Mouse (Mus musculus): ENCODE results near the gene Gna14. TPM values are rescaled to one million over a fixed set of nuclear protein-coding genes. Genes with fewer than 3 reads are reported as not detected.

Gna14 gene
- polyA plus RNA-seq, 1 experiment from 2014 or later, result 0.78 TPM

DNA sequence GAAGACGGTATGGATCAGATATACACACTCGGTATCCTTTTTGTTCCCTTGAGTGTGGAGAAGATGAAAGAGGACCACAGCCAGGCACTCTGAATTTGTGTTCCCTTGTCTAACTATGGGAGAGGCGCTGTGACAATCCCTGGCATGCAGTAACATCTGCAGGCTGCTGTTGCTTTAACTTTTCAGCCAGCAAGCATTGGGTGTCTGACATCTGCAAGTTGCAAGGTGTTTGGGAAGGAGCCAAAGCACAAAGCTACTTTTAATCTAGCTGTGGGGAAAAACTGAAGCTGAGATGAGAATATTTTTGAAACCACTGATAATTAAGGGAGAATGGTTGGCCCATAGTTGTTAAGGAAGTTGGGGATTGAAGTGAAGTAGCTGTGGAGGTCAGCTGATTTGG, 83.0 kb downstream of the Gna14 start:
- no peaks in the 10 kb centered on the region for H3K36me3 ChIP-seq (replicated peaks; ENCODE audit: control insufficient read depth, insufficient read depth)
- no peak overlapping the region for H3K27ac ChIP-seq
- DNase-seq (ENCODE audit: low spot score) (no peak), ATAC-seq (ENCODE audit: low FRiP score) (no peak)
- no peaks in the 10 kb centered on the region for H3K9me3 ChIP-seq (ENCODE audit: control insufficient read depth, low read length)
- H3K9ac ChIP-seq, result no peak overlapping the region
- WGBS, result 81% methylated on average over 3 of the region's 3 CpGs
- no peak overlapping the region for H3K4me3 ChIP-seq (replicated peaks; ENCODE audit: low read length)
- no peak overlapping the region for H3K4me2 ChIP-seq (replicated peaks)
- H3K27me3 ChIP-seq (ENCODE audit: control insufficient read depth, insufficient read depth, low read length), result no peaks in the 10 kb centered on the region
- no peaks in the 10 kb centered on the region for H3K4me1 ChIP-seq (replicated peaks; ENCODE audit: control insufficient read depth, insufficient read depth, low read length)

DNA sequence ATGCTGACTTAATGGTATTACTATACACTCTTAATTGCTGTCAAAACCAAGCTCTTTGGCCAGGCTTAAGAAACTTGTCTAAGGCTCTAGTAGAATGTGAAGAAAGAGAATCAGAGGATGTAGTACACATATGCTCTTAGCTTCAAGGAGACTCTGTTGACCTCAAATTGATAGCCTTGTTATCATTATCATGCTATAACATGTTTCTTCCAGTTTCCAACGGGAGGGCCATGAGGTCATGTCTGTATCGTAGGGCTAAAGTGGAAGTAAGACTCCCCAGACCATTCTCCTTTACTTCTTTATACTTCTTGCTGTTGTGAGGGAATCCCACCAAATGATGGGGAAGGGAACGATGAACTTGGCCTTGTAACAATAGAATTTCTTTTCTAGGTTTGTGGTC, 85.0 kb downstream of the Gna14 start:
- Histone ChIP-seq H3K36me3 (replicated peaks; ENCODE audit: control insufficient read depth, insufficient read depth) (no peaks in the 10 kb centered on the region), H3K9ac (no peak overlapping the region), H3K4me2 (replicated peaks) (no peak overlapping the region), H3K4me1 (replicated peaks; ENCODE audit: control insufficient read depth, insufficient read depth, low read length) (no peaks in the 10 kb centered on the region), H3K4me3 (replicated peaks; ENCODE audit: low read length) (no peak overlapping the region), H3K27ac (no peak overlapping the region), H3K27me3 (ENCODE audit: control insufficient read depth, insufficient read depth, low read length) (no peaks in the 10 kb centered on the region), H3K9me3 (ENCODE audit: control insufficient read depth, low read length) (no peaks in the 10 kb centered on the region)
- no peak for DNase-seq (ENCODE audit: low spot score)
- no peak for ATAC-seq (ENCODE audit: low FRiP score)
- WGBS, result 95% methylated on average over 3 of the region's 3 CpGs

DNA sequence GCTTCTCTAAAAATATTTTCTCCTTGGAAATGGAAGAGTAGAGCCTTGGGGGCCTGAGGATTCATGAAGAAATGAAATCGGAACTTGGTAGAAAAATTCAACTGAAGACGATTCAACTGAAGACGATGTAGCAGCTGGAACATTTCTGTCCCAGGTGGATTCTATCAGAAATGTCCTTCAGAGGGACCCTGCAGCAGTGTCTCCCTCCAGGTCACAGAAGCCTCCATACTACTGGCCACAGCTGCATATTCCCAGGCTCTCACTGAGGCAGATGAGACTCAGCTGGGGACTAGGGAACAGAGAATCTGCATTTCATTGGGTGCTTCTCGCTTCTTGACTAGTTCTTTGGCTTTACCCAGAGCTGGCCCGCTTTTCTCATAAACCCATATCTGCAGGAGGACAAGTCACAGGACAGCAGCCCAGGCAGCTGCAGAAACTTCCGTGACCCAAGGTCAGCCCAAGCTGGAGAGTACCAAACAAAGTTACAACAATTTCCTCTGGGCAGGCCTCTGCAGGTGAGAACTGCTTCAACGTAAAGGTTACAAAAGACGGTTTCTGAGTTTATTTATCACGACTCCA, 90.8 kb downstream of the Gna14 start:
- Histone ChIP-seq H3K4me2 (replicated peaks) (no peak overlapping the region), H3K27me3 (ENCODE audit: control insufficient read depth, insufficient read depth, low read length) (no peaks in the 10 kb centered on the region), H3K9ac (no peak overlapping the region), H3K9me3 (ENCODE audit: control insufficient read depth, low read length) (no peaks in the 10 kb centered on the region), H3K4me3 (replicated peaks; ENCODE audit: low read length) (no peak overlapping the region), H3K4me1 (replicated peaks; ENCODE audit: control insufficient read depth, insufficient read depth, low read length) (no peaks in the 10 kb centered on the region), H3K36me3 (replicated peaks; ENCODE audit: control insufficient read depth, insufficient read depth) (no peaks in the 10 kb centered on the region), H3K27ac (no peak overlapping the region)
- DNase-seq (ENCODE audit: low spot score) (no peak), ATAC-seq (ENCODE audit: low FRiP score) (no peak)
- WGBS, result 90% methylated on average over 9 of the region's 9 CpGs

GRCm38 (mm10) chr19:16527031-16527430, 91.5 kb downstream of the Gna14 start:
- ATAC-seq (ENCODE audit: low FRiP score), result no peak
- WGBS, result 80% methylated on average over 5 of the region's 5 CpGs

GRCm38 (mm10) chr19:16528225-16528828, 92.8 kb downstream of the Gna14 start:
- Histone ChIP-seq H3K4me3 (replicated peaks; ENCODE audit: low read length) (no peak overlapping the region), H3K9me3 (ENCODE audit: control insufficient read depth, low read length) (no peaks in the 10 kb centered on the region), H3K27me3 (ENCODE audit: control insufficient read depth, insufficient read depth, low read length) (no peaks in the 10 kb centered on the region), H3K4me2 (replicated peaks) (no peak overlapping the region), H3K27ac (no peak overlapping the region), H3K4me1 (replicated peaks; ENCODE audit: control insufficient read depth, insufficient read depth, low read length) (no peaks in the 10 kb centered on the region), H3K36me3 (replicated peaks; ENCODE audit: control insufficient read depth, insufficient read depth) (no peaks in the 10 kb centered on the region), H3K9ac (no peak overlapping the region)
- DNase-seq (ENCODE audit: low spot score), result no peak
- no peak for ATAC-seq (ENCODE audit: low FRiP score)
- WGBS, result 68% methylated on average over 3 of the region's 3 CpGs

More at GRCm38 (mm10) chr19:16527031-16527430, 91.5 kb downstream of the Gna14 start:
- H3K4me1 ChIP-seq (replicated peaks; ENCODE audit: control insufficient read depth, insufficient read depth, low read length), result no peaks in the 10 kb centered on the region
- no peaks in the 10 kb centered on the region for H3K9me3 ChIP-seq (ENCODE audit: control insufficient read depth, low read length)
- no peaks in the 10 kb centered on the region for H3K27me3 ChIP-seq (ENCODE audit: control insufficient read depth, insufficient read depth, low read length)
- no peak for DNase-seq (ENCODE audit: low spot score)
- no peak overlapping the region for H3K27ac ChIP-seq
- H3K9ac ChIP-seq, result no peak overlapping the region
- no peak overlapping the region for H3K4me2 ChIP-seq (replicated peaks)
- no peak overlapping the region for H3K4me3 ChIP-seq (replicated peaks; ENCODE audit: low read length)
- no peaks in the 10 kb centered on the region for H3K36me3 ChIP-seq (replicated peaks; ENCODE audit: control insufficient read depth, insufficient read depth)

DNA sequence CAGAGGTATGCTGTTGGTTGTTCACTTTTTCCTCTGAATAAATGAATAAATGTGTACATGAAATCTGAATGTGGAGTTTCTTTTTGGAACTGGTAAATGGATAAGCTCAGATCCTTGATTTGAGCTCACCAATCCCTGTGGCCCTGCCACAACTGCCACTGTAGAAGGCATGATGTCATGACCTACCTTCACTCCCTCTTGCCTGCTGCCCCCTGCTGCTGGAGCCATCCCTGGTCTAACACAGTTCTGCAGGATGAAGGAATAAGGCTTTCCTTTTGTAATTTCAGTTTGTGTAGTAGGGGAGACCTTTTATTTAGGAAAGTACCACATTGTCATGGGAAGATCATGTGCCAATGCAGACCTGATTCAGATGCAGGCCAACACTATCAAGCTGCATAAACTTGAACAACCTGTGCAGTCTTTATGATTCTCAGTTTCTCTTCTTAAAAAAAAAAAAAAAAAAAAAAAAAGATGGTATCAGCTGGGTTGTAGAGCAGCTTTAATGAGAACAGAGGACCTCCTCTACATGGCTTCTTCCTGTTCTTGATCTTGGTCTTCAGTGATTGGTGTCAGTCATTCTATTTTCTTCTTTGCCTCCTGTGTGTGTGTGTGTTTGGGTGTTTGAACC, 93.8 kb downstream of the Gna14 start:
- no peaks in the 10 kb centered on the region for H3K36me3 ChIP-seq (replicated peaks; ENCODE audit: control insufficient read depth, insufficient read depth)
- DNase-seq (ENCODE audit: low spot score), result no peak
- ATAC-seq (ENCODE audit: low FRiP score), result no peak

DNA sequence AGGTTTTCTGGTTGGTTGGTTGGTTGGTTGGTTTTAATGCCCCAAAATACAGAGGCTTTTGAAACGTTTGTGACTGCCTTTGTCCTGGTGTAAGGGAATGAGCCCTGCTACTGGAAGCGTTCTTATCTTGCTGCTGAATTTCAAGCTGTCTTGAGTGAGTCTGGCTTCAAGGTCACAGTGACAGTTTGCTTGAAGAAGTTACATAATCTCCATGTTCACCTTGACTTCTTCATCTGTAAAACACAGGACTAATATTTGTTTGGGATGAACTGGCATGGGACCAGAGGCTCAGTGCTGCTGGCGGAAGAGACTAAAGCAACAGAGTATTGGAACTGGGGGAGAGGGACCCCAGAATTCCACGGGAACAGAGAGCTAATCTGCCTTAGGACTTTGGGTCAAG, 94.4 kb downstream of the Gna14 start:
- H3K27ac ChIP-seq, result no peak overlapping the region
- H3K27me3 ChIP-seq (ENCODE audit: control insufficient read depth, insufficient read depth, low read length), result no peaks in the 10 kb centered on the region
- H3K4me2 ChIP-seq (replicated peaks), result no peak overlapping the region
- no peak overlapping the region for H3K9ac ChIP-seq
- no peak overlapping the region for H3K4me3 ChIP-seq (replicated peaks; ENCODE audit: low read length)
- DNase-seq (ENCODE audit: low spot score) (no peak), ATAC-seq (ENCODE audit: low FRiP score) (no peak)
- 88% methylated on average over 4 of the region's 4 CpGs for WGBS
- no peaks in the 10 kb centered on the region for H3K4me1 ChIP-seq (replicated peaks; ENCODE audit: control insufficient read depth, insufficient read depth, low read length)
- H3K36me3 ChIP-seq (replicated peaks; ENCODE audit: control insufficient read depth, insufficient read depth), result no peaks in the 10 kb centered on the region
- H3K9me3 ChIP-seq (ENCODE audit: control insufficient read depth, low read length), result no peaks in the 10 kb centered on the region

More for the DNA sequence above, 93.8 kb downstream of the Gna14 start:
- Histone ChIP-seq H3K4me2 (replicated peaks) (no peak overlapping the region), H3K9me3 (ENCODE audit: control insufficient read depth, low read length) (no peaks in the 10 kb centered on the region), H3K4me3 (replicated peaks; ENCODE audit: low read length) (no peak overlapping the region), H3K4me1 (replicated peaks; ENCODE audit: control insufficient read depth, insufficient read depth, low read length) (no peaks in the 10 kb centered on the region), H3K9ac (no peak overlapping the region), H3K27me3 (ENCODE audit: control insufficient read depth, insufficient read depth, low read length) (no peaks in the 10 kb centered on the region), H3K27ac (no peak overlapping the region)

DNA sequence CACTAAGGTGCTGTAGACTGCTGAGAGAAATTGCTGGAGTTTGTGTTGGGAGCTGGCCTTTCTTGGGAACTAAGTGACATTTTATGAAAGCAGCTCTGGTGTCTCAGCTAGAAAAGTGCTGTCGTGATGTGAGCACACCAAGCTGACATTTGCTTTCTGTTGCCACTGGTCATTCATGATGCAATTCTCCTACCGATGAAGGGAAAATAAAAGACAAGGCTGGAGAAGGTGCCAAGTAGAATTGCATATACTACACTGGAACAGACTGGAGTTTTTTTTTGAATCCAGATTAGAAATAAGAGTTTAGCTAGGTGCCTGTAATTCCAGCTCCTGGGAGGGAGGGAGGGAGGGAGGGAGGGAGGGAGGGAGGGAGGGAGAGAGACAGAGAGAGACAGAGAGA, 98.7 kb downstream of the Gna14 start:
- Histone ChIP-seq H3K36me3 (replicated peaks; ENCODE audit: control insufficient read depth, insufficient read depth) (no peaks in the 10 kb centered on the region), H3K27ac (no peak overlapping the region), H3K27me3 (ENCODE audit: control insufficient read depth, insufficient read depth, low read length) (no peaks in the 10 kb centered on the region), H3K4me2 (replicated peaks) (no peak overlapping the region), H3K4me1 (replicated peaks; ENCODE audit: control insufficient read depth, insufficient read depth, low read length) (no peaks in the 10 kb centered on the region), H3K9me3 (ENCODE audit: control insufficient read depth, low read length) (no peaks in the 10 kb centered on the region), H3K4me3 (replicated peaks; ENCODE audit: low read length) (no peak overlapping the region), H3K9ac (no peak overlapping the region)
- ATAC-seq (ENCODE audit: low FRiP score) (no peak), DNase-seq (ENCODE audit: low spot score) (no peak)
- WGBS, result 80% methylated on average over 2 of the region's 2 CpGs

- no peak overlapping the region for H3K4me2 ChIP-seq (replicated peaks)
- DNase-seq (ENCODE audit: low spot score) (no peak), ATAC-seq (ENCODE audit: low FRiP score) (no peak)
- H3K4me1 ChIP-seq (replicated peaks; ENCODE audit: control insufficient read depth, insufficient read depth, low read length), result no peaks in the 10 kb centered on the region
- H3K9ac ChIP-seq, result no peak overlapping the region
- no peaks in the 10 kb centered on the region for H3K36me3 ChIP-seq (replicated peaks; ENCODE audit: control insufficient read depth, insufficient read depth)
- no peaks in the 10 kb centered on the region for H3K9me3 ChIP-seq (ENCODE audit: control insufficient read depth, low read length)
- WGBS, result 96% methylated on average over 2 of the region's 2 CpGs
- H3K27me3 ChIP-seq (ENCODE audit: control insufficient read depth, insufficient read depth, low read length), result no peaks in the 10 kb centered on the region
- H3K4me3 ChIP-seq (replicated peaks; ENCODE audit: low read length), result no peak overlapping the region
- no peak overlapping the region for H3K27ac ChIP-seq
Measured at GRCm38 (mm10) chr19:16538416-16538815, 102.9 kb downstream of the Gna14 start.

Measured in hindbrain, embryonic 14.5 days (tissue).